Mouse (Mus musculus) layer of hippocampus, postnatal 10 days (tissue): ENCODE measurements around the gene Ccdc170. TPM values are rescaled to one million over a fixed set of nuclear protein-coding genes. Genes with fewer than 3 reads are reported as not detected.
"Not testable (repeated sequence)": the region's sequence is repeated elsewhere in the genome, so short reads cannot be mapped to it uniquely, and the experiment has no call there.

Experiments used
- DNase-seq, 2 experiments: peaks; one replicate each; pipeline ENCODE4 v3.0.0; 2021; ENCODE audit warnings: low spot score in 2 of 2
- long read RNA-seq: library from polyadenylated mRNA; stranded (forward); transcript quantifications from one replicate; pipeline ENCODE4 v2.0.0, GENCODE M21; 2023
- total RNA-seq, 2 experiments: library from RNA; stranded (reverse); gene quantifications; 2 replicates each; pipeline ENCODE4 v1.2.3; 2021

Gene Ccdc170
- total RNA-seq = under 1 TPM; 0.49 to 0.89 TPM
- long read RNA-seq, partial matches to known transcripts = 1 of 1 reads
- long read RNA-seq, other reads (novel, unspliced or antisense) = 0 of 1 reads

DNA sequence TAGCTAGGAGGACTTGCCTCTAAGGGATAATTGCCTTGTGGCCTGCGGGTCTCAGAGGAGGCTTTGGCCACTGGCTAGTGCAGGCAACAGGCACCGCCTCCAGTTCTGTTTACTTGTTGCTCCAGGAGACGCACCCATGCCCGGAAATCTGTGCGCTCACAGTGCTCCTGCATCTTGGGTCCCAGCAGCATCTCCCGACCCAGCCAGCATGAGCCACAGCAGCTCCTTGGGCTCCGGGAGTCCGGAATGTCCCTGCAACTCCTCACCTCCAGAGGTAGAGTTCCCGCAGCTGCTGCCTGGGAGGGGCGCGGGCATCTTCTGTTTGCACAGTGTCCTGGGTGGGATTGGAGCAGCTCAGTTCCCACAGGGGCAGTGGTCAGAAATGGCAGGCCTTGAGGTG is at the start of gene Ccdc170:
Gene Ccdc170, plus strand, starts transcription at position 148 of the 400 bp plus-strand sequence.
- no peak for DNase-seq

DNA sequence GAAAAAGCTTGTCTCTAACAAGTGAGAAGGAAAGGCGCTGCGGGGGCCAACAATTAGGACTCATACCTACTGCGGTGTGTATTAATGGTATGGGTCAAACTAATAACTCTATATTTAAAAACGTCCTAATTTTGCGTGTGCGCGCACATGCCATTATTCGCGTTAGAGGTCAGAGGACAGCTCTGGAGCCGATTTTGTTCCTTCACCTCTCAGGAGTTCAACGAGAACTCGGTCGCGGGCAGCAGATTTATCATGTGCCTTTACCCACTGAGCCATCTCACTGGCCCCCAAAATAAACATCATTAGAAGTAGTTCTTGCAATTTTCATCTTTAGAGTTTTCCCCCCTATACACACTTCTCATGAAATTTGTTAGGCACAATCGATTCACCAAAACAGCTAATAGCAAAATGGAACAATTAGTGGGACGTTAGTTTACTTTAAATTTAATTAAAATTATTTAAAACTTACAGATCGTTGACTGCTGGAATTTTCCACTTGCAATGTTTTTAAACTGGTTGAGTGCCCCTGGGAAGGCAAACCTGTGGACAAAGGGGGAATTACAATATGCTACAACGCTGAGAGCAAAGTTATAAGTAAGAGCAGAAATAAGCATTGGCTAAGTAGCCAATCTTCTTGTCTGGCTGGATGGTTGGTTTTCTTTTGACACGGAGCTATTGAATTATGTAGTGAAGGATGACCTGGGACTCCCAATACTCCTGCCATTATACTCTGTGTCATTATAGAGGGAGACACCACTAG is 49.1 kb upstream of the Ccdc170 start:
- DNase-seq = no peak

DNA sequence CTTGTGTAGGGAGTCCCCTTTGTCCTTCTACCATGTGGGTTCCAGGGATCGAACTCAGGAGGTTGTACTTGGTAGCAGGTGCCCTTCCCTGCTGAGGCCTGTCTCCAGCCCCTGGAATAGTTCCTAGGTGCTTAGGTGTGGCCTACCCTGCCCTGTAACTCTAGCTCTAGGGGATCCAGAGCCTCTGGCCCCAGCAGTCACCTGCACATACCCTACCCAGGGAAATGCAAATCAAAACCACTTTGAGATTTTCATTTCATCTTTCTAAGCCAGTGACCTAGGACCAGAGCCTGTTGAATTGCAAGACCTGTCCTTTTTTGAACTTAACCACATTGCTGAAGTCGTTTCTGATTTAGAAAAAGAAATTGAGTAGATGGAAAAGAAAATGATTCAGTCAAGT is 48.4 kb upstream of the Ccdc170 start:
- not testable (repeated sequence) for DNase-seq

DNA sequence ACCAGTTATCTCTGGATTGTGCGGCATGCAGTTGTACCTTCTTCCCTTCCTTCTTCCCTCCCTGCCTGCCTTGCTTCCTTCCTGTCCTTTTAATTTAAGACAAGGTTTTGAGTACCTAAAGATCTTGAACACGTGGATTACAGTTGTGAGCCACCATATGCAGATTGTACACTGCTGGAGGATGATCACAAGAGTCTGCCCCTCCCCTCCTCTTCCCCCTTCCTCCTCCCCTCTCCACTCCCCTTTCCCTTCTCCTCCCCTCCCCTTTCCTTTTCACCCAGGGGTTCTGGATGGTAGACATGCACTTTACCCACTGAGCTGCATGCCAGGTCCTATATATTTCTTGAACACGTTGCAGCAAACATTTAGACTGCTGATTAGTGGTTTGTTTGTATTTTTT is 46.9 kb upstream of the Ccdc170 start:
- DNase-seq = no peak

DNA sequence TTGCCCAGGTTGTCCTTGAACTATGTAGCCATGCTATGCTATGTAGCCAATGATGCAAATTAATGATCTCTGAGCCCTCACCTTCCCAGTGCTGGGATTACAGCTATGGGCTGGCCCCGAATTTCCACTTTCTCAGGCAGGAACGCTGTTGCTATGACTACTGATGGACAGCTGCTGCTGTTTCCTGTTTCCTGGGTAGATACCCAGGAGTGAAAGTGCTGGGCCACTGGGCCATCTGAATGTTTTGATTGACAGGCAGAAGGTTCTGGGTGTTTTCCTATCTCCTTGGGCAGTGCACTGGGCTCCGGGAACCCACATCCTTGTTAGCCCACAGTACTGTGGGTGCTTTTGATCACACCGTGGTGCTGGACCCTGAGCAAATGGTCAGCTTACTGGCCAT is 25.9 kb upstream of the Ccdc170 start:
- DNase-seq = no peak

DNA sequence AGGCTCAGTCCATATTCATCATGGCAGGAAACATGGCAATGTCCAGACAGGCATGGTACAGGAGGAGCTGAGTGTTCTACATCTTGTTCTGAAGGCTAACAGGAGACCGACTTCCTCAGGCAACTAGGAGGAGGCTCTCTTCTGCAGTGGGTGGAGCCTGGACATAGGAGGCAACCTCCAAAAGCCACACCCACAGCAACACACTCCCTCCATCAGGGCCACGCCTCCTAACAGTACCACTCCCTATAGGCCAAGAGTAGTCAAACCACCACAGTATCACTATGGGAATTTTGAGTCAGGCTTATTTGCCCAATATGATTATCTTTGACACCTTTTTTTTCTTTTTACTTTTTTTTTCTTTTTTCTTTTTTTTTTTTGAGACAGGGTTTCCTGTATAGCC is 22.1 kb upstream of the Ccdc170 start:
- DNase-seq = no peak

DNA sequence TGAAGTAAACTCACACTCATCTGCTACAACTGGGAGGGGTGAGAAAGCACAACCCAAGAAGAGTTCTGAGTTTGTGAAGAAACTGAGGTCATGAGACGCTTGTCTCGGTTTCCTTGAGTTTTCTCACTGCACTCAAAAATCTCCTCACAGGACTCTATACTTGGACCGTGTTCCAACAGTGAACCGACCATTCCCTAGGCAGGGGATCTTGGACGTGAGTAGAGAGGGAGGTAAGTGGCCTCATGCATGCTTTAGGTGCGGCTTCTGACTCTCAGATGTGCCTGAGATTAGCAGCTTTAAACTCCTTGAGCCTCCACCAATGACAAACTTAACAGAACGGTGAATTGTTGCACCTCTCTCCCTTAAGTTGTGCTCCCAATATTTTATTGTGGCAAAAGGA is 16.5 kb upstream of the Ccdc170 start:
- DNase-seq = no peak

DNA sequence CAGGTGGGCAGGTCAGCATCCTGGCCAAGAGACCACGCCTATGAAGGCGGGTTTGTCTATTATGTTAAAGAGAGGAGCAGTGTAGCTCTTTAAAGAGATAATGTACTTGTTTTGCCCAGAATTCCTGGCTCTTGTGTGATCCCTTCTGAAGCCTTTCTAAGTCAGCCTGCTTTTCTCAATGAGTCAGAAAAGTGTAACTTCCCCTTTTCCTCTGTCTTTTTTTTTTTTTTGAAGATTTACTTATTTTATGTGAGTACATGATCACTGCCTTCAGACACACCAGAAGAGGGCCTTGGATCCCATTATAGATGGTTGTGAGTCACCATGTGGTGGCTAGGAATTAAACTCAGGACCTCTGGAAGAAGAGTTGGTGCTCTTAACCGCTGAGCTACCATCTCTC is 12.9 kb upstream of the Ccdc170 start:
- no peak for DNase-seq

DNA sequence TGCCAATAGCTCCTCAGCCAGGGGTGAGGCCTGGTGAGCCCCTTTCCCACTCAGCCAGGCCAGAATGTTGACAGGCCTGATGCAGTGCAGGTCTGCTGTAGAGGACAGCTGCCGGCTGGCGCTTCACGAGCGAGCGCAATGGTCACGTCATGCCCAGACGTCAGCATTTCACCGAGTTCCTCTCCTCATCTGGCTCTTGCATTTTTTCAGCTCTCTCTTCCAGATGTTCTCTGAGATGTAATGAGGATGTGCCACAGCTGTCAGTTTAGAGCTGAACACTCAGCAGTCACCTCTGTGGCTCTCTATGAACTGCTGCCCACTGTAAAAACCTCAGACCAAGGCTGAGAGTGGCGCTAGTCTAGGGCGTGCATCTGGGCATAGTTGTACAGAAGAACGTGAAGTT is 8.7 kb upstream of the Ccdc170 start:
- DNase-seq = no peak

DNA sequence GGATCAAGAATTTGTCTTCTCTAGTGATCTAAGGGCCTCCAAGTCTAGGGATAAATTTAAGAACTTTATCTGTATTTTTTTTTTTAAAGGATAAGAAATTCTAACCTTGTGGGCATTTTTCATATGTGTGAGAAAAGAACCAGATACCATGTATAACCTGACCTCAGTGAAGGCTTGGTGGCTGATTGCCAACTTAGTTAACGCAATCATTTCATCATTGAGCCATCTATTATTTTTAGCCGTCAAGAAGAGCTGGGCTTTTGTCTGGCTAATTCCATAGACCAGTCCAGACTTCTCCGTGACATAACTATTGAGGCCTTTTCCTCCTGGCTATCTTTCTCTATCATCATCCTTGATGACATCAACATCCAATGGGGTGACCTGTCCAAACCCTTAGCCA is 6.9 kb upstream of the Ccdc170 start:
- no peak for DNase-seq

DNA sequence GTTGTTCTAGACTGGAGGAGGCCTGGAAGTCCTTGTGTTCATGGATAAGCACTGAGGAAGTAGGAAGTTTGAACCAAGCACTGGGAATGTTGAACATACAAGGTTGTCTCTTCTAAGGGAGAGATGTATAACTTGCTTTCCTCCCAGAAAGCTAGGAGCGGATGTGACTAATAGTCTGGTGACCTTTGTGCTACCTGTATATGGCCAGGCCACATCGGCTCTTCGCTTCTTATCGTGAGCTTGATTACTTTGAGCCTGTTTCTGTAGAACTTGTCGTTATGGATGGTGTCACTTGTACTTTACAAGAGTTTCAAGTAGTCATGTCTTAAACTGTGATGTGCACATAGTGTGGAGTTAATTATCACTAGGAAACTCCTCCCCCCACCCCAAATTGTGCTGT is 5.7 kb upstream of the Ccdc170 start:
- no peak for DNase-seq

DNA sequence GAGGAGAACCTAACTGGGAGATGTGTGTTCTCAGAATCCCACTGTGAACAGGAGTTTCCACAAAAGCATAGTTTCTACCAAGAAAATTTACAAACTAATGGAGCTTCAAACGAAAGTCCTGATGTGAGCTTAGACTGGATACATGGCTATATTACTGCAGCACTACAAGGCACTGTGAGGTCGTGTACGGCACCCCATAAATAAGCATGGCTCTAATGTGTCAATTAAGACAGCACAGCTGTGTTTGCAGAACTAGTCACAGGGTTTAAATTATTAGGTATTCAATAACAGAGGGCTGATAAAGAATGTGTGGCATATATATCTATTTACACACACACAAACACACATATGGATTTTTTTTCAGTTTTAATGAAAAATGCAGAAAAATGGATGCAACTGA is 1.4 kb upstream of the Ccdc170 start:
- no peak for DNase-seq

DNA sequence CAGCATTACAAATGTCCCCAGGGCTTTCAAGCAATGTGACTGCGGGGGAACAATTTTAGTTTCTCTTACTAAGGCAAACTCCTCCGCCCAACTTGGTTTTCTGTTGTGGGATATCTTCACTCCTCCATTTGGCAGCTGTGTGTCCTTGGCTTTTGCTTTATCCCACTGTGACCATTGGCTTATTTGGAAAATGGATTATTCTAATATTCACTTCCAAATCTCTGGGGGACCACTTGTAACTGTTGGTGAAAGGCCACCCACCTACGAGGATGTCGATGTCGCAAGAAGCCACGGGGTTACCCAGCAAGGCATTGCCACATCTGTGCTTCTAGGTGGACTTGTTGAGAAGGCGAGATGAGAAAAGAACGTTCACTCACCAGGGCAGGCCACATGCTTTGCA is 607 bp upstream of the Ccdc170 start:
- DNase-seq = no peak

DNA sequence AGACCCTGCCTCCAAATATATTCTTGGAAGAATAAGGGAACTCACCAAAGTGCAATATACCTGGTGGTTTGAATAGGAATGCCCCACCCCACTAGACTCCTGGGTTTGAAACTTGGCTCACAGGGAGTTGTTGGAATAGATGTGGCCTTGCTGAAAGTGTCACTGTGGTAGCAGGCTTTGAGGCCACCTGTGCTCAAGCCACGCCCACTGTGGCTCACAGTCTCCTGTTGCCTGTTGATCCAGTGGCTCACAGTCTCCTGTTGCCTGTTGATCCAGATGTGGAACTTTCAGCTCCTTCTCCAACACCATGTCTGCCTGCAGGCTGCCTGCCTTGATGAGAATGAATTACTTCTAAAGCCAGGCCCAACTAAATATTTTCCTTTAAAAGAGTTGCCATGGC is 1.5 kb downstream of the Ccdc170 start:
- DNase-seq = no peak

DNA sequence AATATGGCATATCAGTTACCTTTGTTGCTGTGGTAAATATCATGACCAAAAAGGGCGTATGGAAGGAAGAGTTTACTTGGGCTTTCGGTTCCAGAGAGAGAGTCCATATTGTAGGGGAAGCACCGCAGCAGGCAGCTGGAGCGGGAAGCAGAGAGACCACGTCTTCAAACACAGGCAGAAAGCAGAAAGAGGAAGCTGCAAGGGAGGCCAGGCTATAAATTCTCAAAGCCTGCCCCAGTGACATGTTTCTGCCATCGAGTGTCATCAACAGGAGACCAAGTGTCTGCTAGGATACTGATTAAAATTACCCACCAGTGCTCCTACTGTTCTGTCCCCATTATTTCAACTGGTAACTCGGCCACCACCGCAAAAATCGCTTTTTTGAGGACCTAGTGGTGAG is 2.7 kb downstream of the Ccdc170 start:
- no peak for DNase-seq

DNA sequence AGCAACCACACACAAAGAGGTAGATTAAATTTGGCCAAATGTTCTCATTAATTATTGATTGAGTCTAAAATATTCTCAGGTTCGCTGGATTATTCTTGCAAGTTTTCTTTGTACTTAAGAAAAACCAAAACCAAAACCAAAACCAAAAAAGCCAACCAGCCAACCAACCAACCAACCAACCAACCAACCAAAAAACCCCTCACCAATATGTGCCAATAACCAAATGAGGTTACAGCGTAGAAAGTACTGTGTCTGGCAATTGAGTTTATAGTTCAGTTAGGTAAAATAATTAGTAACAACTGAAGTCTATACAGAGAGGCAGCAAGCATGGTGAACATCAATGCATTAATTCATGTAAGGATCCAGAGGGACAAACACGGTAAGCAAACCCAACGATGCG is 7.6 kb downstream of the Ccdc170 start:
- no peak for DNase-seq

DNA sequence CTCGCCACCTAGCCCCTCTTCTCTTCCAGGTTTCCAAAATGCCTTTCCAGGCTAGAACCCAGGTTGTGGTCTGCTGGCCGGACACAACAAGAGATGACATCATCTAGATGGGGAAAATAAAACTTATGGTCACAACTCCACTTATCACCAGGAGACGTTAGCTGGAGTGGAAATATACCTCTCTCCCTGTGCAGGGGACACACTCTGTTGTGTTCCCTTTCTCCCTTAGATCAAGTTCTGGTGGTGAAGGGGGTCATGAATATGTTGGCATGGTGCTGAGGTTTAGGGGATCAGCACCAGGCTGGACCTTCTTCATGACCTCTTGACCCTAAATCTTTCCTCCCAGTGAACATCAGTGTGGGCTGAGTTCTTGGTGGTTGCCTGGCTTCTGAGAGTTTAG is 9.0 kb downstream of the Ccdc170 start:
- no peak for DNase-seq

DNA sequence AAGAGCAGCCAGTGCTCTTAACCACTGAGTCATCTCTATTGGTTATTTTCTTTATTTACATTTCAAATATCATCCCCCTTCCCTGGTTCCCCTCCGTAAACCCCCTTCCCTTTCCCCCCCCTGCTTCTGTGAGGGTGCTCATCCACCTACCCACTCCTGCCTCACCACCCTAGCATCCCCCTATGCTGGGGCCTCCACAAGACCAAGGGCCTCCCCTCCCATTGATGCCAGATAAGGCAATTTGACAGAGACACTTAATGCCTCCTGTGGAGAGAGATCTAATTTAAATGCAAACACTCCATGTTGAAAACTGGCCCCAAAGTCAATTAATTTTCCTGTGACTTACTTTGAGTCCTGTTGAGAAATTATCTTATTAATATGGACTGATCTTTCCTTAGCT is 9.7 kb downstream of the Ccdc170 start:
- DNase-seq = no peak

DNA sequence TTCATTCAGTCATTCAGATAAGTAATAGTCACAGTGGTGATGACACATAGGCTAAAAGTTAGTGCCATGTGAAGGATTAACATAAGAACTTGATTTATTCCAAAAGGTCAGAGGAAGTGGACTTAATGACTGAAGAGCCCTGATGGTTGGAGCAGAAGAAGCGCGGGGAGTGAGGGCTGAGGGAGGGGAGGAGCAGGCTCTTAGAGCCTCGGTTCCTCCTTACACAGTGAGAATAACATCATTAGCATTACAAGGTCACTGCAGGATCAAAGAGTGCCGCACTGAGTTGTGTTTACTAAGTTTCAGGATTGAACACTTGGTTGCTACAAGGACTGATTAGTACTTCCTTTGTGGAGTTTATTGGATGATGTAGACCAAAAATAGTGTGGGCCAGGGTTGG is 10.6 kb downstream of the Ccdc170 start:
- DNase-seq = no peak

DNA sequence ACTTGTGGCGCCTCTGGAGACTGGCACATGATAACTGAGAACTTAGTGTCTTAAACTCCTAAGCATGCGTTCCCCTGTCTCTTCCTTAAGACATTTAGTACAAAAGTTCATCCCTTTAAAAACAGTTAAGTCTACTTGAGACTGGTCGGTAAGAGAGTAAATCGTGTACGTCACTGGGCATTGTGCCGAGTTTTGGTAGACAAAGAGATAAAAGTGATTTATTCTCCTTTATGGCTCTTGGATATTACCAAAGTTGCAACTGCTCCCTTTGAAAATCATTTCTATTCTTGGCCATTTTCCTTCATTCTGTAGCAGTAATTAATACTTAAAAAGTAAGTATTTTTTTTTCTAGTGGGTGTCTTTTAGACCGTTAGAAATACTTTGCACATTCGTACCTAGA is 20.9 kb downstream of the Ccdc170 start:
- no peak for DNase-seq

DNA sequence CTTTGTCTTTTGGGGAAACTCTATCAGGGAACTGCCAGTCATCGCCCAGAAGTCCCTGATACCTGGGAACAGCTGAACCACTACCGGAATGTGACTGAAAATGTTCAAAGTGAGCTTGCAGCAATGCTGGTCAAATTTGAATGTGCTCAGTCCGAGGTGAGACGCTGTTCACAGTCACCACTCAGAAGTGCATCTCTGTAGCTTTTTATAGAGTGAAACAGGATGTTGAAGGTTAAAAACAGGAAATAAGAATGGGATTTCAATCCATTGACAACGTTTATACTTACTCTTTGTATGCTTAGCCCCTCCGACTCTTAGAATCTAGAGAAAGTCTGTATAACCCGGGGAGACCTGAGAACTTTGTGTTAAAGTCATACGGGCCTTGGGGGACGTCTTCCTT is 30.4 kb downstream of the Ccdc170 start:
- no peak for DNase-seq

DNA sequence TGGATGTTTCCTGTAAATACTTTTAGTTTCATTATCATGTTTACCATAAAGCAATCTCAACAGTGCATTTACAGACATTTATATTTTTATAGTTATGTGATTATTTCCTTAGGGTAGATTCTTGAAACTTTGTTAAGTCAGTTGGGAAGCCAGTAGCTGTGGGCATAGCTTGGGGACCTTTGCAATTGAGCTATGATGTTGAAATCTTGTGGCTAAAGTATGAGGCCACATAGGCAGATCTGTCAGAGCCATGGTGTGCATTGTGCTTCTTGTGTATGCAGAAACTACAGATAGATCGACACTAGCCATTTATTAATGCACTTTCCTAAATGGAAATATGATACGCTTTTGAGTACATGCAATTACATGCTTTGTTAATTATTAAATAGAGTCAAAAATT is 35.3 kb downstream of the Ccdc170 start:
- no peak for DNase-seq

DNA sequence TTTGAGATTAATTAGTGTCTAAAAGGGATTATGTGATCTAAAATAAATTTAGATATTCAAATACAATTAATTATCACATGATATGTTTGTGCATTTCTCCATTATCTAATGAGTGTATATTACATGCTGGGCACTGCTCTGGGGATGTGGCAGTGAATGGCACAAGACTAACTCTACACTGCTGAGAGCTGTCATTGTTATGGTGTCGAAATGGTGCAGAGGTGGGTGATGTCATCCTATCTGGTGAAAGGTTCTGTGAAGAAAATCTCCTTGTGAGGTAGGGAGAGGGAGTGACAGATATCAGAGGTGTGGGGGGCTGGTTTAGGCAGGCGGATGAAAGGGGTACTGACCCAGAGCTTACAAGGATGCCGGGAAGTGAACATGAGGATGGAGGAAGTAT is 37.3 kb downstream of the Ccdc170 start:
- DNase-seq = no peak
